9 mouse cellular contexts compared by ENCODE assay signal in the genomic region with DNA sequence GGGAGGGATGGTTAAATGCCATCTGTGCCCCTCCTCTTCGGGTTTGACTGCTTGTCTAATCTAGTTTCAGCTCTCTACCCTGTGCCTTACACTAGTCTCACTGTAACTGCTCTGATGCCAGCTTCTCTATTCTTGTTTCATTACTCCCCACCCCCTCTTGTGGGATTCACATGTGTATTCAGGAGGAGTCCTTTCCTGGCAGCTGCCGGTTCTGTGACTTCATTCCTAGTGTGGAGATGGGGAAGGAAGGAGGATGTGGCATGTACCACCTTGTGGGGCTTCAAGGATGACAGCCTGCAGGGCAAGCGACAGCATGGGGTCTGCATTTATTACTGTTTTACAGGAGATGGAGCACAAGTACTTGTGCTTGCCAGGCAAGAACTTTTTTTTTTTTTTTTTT. TPM values are rescaled to one million over a fixed set of nuclear protein-coding genes. Genes with fewer than 3 reads are reported as not detected.
DNase-seq lines count a peak whose midpoint lies in the region; ATAC-seq lines count a peak whose summit lies in the region.
"Had no signal": no experiment of that assay in that cellular context is flagged by ENCODE, and none has a peak within 500 bp of the region (broad histone marks: within the 10 kb centered on the region; RNA-seq: fewer than 3 reads in every experiment).

No protein-coding gene starts in this region.

- H3K9me3 ChIP-seq in liver, embryonic 11.5 days (ENCODE audit: control insufficient read depth, low read length): no peaks in the 10 kb centered on the region
- H3K9me3 ChIP-seq in limb, embryonic 12.5 days: no peaks in the 10 kb centered on the region
- no peaks in the 10 kb centered on the region for H3K9me3 ChIP-seq in neural tube, embryonic 13.5 days

- H3K36me3 ChIP-seq in liver, embryonic 11.5 days (ENCODE audit: control insufficient read depth, insufficient read depth, low read length): peaks cover 10% of the 10 kb centered on the region; the same call in 1 of the 2 replicates
- H3K36me3 ChIP-seq in limb, embryonic 12.5 days: peaks cover 26% of the 10 kb centered on the region
- peaks cover 36% of the 10 kb centered on the region for H3K36me3 ChIP-seq in neural tube, embryonic 13.5 days

- H3K9ac ChIP-seq in liver, embryonic 11.5 days (ENCODE audit: low read depth, low read length): peak overlapping the region; percentile 65; the same call in 1 of the 2 replicates
- no peak overlapping the region for H3K9ac ChIP-seq in limb, embryonic 12.5 days (replicated peaks)
- H3K9ac ChIP-seq in neural tube, embryonic 13.5 days: peak overlapping the region; percentile 91

- 57% methylated on average over 3 of the region's 3 CpGs for WGBS in liver, embryonic 11.5 days
- 86% methylated on average over 3 of the region's 3 CpGs for WGBS in limb, embryonic 12.5 days
- 38% methylated on average over 3 of the region's 3 CpGs for WGBS in neural tube, embryonic 13.5 days

- no peak for ATAC-seq in liver, embryonic 11.5 days (replicated peaks; ENCODE audit: low FRiP score)
- ATAC-seq in limb, embryonic 12.5 days (ENCODE audit: insufficient number of reproducible peaks, insufficient read depth, low FRiP score, low TSS enrichment, low read depth): no peak
- ATAC-seq in neural tube, embryonic 13.5 days (ENCODE audit: low read depth): no peak

- H3K27ac ChIP-seq in liver, embryonic 11.5 days (ENCODE audit: low read depth, low read length): no peak overlapping the region
- H3K27ac ChIP-seq in limb, embryonic 12.5 days: no peak overlapping the region
- H3K27ac ChIP-seq in neural tube, embryonic 13.5 days (replicated peaks): peak overlapping the region; percentile 38; the same call in 1 of the 2 replicates

- H3K4me1 ChIP-seq in liver, embryonic 11.5 days (replicated peaks; ENCODE audit: control insufficient read depth, insufficient read depth, low read length): peaks cover 10% of the 10 kb centered on the region
- H3K4me1 ChIP-seq in limb, embryonic 12.5 days (replicated peaks): peaks cover 23% of the 10 kb centered on the region
- H3K4me1 ChIP-seq in neural tube, embryonic 13.5 days (replicated peaks): peaks cover 32% of the 10 kb centered on the region

- H3K27me3 ChIP-seq in liver, embryonic 11.5 days (replicated peaks; ENCODE audit: control insufficient read depth, insufficient read depth, low read length): no peaks in the 10 kb centered on the region
- no peaks in the 10 kb centered on the region for H3K27me3 ChIP-seq in limb, embryonic 12.5 days
- H3K27me3 ChIP-seq in neural tube, embryonic 13.5 days: no peaks in the 10 kb centered on the region

- DNase-seq in cerebellum, adult 8-10 months: peak; percentile 20
- DNase-seq in cerebellum, adult 9-11 months: no peak
- DNase-seq in liver, embryonic 11.5 days (ENCODE audit: low spot score): peak; percentile 29
- DNase-seq in liver: no peak
- no peak for DNase-seq in thymus, postnatal 25 days
- no peak for DNase-seq in gastrocnemius, postnatal 14 days
- DNase-seq: B cell, adult 2 months had no signal

- H3K4me2 ChIP-seq in liver, embryonic 11.5 days: peak overlapping the region; percentile 92
- peak overlapping the region; percentile 94 for H3K4me2 ChIP-seq in limb, embryonic 12.5 days
- H3K4me2 ChIP-seq in neural tube, embryonic 13.5 days: peak overlapping the region; percentile 88

- H3K4me3 ChIP-seq in liver, embryonic 11.5 days (ENCODE audit: low read depth, low read length): peak overlapping the region; percentile 78
- H3K4me3 ChIP-seq in limb, embryonic 12.5 days (replicated peaks): no peak overlapping the region
- peak overlapping the region; percentile 71 for H3K4me3 ChIP-seq in neural tube, embryonic 13.5 days

- intact Hi-C loops in gastrocnemius, postnatal 14 days (cut with DNase I; ENCODE audit: low total_unique reads): no loop called here

RNA-seq across cellular contexts. Expression of a gene that starts 1.6 kb away (rescaled TPM):
- 15.8 and 30.1 TPM in 2 replicates for polyA plus RNA-seq in liver, embryonic 11.5 days (2014; fragmentation: Nextera tagmentation; extraction: Ambion mirVana)
- 9.9 and 13.9 TPM in 2 replicates for polyA plus RNA-seq in limb, embryonic 12.5 days (2016; fragmentation: Nextera tagmentation; extraction: Ambion mirVana)
- 6.1 and 7.1 TPM in 2 replicates for polyA plus RNA-seq in neural tube, embryonic 13.5 days (2015; fragmentation: Nextera tagmentation; extraction: Ambion mirVana)
- 1 to 10 TPM; 1.1 to 2.4 TPM for total RNA-seq in gastrocnemius, postnatal 14 days (2021)

RNA-seq across cellular contexts. Expression of a gene that starts 1.7 kb away (rescaled TPM):
- 42.7 and 50.1 TPM in 2 replicates for polyA plus RNA-seq in liver, embryonic 11.5 days (2014; fragmentation: Nextera tagmentation; extraction: Ambion mirVana)
- polyA plus RNA-seq in limb, embryonic 12.5 days (2016; fragmentation: Nextera tagmentation; extraction: Ambion mirVana): 72.8 and 77.2 TPM in 2 replicates
- polyA plus RNA-seq in neural tube, embryonic 13.5 days (2015; fragmentation: Nextera tagmentation; extraction: Ambion mirVana): 81.1 and 82.1 TPM in 2 replicates
- 10 to 100 TPM; 12.2 to 14.5 TPM for total RNA-seq in gastrocnemius, postnatal 14 days (2021)

RNA-seq across cellular contexts. Expression of a gene that starts 2.1 kb away (rescaled TPM):
- 222 and 242 TPM in 2 replicates for polyA plus RNA-seq in liver, embryonic 11.5 days (2014; fragmentation: Nextera tagmentation; extraction: Ambion mirVana)
- polyA plus RNA-seq in limb, embryonic 12.5 days (2016; fragmentation: Nextera tagmentation; extraction: Ambion mirVana): 167 and 168 TPM in 2 replicates
- polyA plus RNA-seq in neural tube, embryonic 13.5 days (2015; fragmentation: Nextera tagmentation; extraction: Ambion mirVana): 166 and 168 TPM in 2 replicates
- 10 to 100 TPM; 70.3 to 72.0 TPM for total RNA-seq in gastrocnemius, postnatal 14 days (2021)

RNA-seq across cellular contexts. Expression of a gene that starts 8.6 kb away (rescaled TPM):
- polyA plus RNA-seq in liver, embryonic 11.5 days (2014; fragmentation: Nextera tagmentation; extraction: Ambion mirVana): 13.7 and 15.4 TPM in 2 replicates
- 34.4 and 37.4 TPM in 2 replicates for polyA plus RNA-seq in limb, embryonic 12.5 days (2016; fragmentation: Nextera tagmentation; extraction: Ambion mirVana)
- 84.1 and 85.4 TPM in 2 replicates for polyA plus RNA-seq in neural tube, embryonic 13.5 days (2015; fragmentation: Nextera tagmentation; extraction: Ambion mirVana)
- 10 to 100 TPM; 14.3 to 16.4 TPM for total RNA-seq in gastrocnemius, postnatal 14 days (2021)

RNA-seq across cellular contexts. Expression of a gene that starts 8.7 kb away (rescaled TPM):
- polyA plus RNA-seq in liver, embryonic 11.5 days (2014; fragmentation: Nextera tagmentation; extraction: Ambion mirVana): 0.30 and 0.61 TPM in 2 replicates
- polyA plus RNA-seq in limb, embryonic 12.5 days (2016; fragmentation: Nextera tagmentation; extraction: Ambion mirVana): 1.2 and 1.5 TPM in 2 replicates
- 1.0 and 1.2 TPM in 2 replicates for polyA plus RNA-seq in neural tube, embryonic 13.5 days (2015; fragmentation: Nextera tagmentation; extraction: Ambion mirVana)
- total RNA-seq in gastrocnemius, postnatal 14 days (2021): under 1 TPM; 0.55 to 0.57 TPM

Comparison
In these comparisons a context has a peak if more than half of its experiments do, and no peak if none do; other contexts are left out.
1. DNase-seq: peak in cerebellum, adult 8-10 months (single experiment) and liver, embryonic 11.5 days (single experiment); none in cerebellum, adult 9-11 months (single experiment), liver (single experiment), thymus, postnatal 25 days (single experiment) and gastrocnemius, postnatal 14 days (single experiment).
2. Peak in every context shown above with its lines, with median percentiles within 50 percentile points of each other: H3K4me2 ChIP-seq.